Mouse (Mus musculus) kidney, adult 2 months (tissue): Measurements from ENCODE around the gene Gpsm1.

Source experiments
- CTCF ChIP-seq: fragments of 200-500 bp; conservative IDR thresholded peaks from 2 replicates; pipeline ENCODE4 v1.5.1; 2011; ENCODE audit warnings: low read depth, mild to moderate bottlenecking, control low read depth, low read length, moderate library complexity, mixed read lengths; ENCODE audit not compliant: insufficient read depth, insufficient read length
- POLR2A ChIP-seq: fragments of 200-500 bp; IDR thresholded peaks from one replicate; pipeline ENCODE4 v1.6.1; 2011; ENCODE audit warnings: low read depth, low read length, control low read depth

- TF ChIP-seq CTCF = no peak
- no peak for TF ChIP-seq POLR2A
Measured at GRCm38 (mm10) chr2:26372396-26372795, 57.1 kb downstream of the Gpsm1 start.
